Mouse (Mus musculus): ENCODE data around the gene Zswim4.

The Zswim4 gene

DNA sequence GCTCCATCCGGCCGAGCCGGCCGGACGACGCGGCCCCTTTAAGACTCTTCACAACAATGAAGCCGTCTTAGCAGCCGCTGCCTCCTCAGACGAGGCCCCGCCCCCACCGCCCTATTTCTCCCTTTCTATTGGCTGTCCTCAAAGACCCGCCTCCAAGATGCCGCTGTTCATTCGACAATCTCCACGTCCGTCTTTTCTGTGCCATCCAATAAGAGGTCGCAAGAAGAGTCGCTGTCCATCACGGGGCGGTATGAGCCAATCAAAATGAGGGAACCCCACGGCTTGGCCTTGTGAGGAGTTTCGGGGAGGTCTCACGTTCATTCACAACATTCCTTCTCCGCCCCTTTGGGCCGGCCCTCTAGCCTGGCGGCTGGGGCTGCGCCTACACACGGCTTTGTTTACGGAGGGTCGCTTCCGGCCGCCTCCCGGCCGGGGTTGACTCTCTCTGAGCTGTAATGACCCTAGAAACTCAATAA is at the start of gene Zswim4:
Gene Zswim4, minus strand, starts transcription at position 58 of the 476 bp plus-strand sequence.
- peak; percentile 100 for DNase-seq (ENCODE audit: low spot score)

DNA sequence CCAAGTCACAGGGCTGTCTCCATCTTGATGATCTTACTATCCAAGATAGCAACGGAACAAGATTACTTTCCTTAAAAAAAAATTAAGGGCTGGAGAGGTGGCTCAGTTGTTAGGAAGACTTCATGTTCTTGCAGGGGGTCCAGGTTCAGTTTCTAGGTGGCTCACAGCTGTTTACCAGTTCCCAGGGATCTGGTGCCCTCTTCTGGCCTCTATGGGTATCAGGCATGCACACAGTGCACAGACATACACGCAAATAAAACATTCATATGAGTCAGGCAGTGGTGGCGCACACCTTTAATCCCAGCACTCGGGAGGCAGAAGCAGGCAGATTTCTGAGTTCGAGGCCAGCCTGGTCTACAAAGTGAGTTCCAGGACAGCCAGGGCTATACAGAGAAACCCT is 48.8 kb upstream of the Zswim4 start:
- DNase-seq (ENCODE audit: low spot score): peak; percentile 39

DNA sequence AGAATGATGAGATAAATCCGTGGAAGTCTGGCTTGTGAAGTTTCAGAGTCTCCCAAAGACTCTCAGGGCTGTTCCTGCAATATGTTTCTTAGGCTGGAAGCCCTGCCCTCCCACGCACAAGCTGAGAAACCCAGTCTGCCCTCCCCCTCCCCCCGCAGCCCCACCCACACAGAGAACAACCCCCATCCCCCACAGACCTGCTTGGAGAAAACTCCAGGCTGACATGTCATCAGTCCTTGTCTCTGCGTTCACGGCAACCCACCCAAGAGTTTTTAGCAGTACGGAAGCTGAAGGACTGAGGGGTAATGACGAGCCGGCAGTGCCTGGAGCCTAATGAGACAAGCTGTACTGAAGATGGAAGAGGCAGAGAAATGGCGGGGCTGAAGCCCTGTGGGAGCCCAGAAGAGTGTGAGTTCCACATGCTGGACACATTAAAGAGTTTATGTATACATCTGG is 47.8 kb upstream of the Zswim4 start:
- no peak for DNase-seq (ENCODE audit: low spot score)

DNA sequence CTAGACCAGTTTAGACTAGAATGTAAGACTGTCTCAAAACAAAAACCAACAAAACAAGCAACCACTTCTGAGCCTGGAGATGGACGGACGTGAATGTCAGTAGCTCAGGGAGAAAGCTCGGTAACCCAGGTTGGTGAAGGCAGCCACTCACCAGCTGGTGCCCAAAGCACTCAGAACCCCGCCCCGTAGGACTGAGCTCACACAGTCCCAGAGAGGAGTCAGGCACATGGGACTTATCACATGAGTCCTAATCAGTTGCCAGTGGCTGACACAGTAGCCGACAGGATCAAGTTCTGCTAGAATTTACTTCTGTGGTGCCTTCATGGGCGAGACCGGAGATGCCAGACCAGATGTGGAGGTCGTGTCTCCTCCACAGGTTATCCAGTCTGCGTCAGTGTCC is 43.9 kb upstream of the Zswim4 start:
- no peak for DNase-seq (ENCODE audit: low spot score)

DNA sequence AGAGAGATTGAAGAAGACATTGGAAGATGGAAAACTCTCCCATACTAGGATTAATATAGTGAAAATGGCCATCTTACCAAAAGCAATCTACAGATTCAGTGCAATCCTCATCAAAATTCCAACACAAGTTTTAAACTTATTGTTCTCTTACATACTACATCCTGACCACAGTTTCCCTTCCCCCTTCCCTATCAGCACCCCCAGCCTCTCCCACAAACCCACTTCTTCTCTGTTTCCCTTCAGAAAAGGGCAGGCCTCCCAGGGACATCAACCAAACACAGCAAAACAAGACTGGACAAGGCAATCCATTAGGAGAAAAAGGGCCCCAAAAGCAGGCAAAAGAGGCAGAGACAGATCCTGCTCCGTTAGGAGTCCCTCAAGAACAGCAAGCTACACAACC is 39.6 kb upstream of the Zswim4 start:
- no peak for DNase-seq (ENCODE audit: low spot score)

DNA sequence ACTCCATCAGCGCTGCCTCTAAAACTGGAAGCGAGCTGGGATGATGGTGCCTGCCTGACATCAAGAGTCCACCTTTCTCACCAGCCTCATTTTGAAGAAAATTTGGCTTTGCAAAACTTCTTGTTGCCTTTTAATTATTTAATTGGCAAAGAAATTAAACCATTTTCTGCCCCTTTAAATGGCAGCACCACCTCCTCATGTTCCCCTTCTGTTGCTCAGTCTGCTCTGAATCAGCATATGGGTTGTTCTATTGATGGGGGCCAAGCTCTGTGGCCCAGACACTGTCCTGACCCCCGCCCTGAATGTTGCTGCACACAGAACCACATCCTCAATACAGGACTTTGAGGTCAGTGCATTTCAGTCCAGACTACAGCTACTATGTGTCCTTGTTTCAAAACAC is 37.1 kb upstream of the Zswim4 start:
- DNase-seq (ENCODE audit: low spot score): no peak

DNA sequence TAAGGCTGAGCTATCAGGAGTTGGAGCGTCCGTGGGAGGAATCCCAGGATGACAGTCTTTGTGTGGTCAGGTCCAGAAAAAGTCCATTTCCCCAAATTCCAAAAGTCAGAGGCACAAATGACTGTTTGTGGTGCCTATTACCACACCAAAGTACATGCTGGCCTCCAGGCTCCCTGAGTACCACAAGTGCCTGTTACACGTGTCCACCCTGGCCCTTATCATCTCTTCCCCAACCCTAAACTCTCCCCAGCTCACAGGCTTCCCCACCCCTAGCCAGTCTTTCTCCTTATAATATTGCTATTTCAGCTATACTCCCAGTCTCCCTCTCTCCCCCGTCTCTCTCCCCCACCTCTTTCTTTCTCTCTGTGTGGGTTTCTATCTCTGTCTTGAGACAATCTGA is 35.4 kb upstream of the Zswim4 start:
- DNase-seq (ENCODE audit: low spot score): no peak

DNA sequence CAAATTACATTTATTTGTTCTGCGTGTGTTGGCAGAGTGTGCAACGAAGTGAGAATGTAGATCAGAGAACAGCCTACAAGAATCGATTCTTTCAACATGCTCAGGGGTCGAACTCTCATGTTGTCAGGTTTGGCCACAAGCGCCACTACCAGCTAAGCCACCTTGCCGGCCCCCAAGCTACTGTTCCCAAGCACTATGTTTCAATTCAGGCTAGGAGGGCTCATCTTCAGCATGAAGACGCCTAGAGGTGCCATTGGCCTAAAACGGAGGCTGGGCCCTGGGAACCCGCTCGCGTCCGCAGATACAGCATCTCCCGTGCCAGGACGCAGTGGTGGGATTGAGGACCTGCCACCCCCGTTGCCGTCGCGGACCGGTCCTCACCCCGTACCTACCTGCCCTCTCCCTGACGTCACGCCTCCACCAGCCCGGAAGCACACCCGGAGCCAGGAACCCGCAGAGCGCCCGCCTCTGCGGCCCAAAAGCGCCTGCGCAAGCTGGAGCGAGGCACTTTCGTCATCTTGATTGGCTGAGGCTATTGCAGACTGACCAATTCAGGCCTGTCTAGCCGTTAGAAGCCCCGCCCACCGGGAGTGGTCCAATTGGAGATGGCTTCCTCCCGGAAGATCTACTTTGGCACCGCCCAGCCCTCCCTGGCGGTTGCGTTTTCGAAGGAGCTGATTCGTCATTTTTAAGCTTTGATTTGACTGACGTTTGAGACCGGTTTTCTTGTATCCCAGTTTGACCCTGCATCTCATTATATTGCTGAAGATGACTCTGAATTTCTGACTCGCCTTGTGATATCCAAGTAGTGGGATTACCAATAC is 33.3 kb upstream of the Zswim4 start, which contains the start of gene Ccdc130:
Gene Ccdc130, minus strand, starts transcription at position 431 of the 824 bp plus-strand sequence.
- DNase-seq (ENCODE audit: low spot score): peak; percentile 100

DNA sequence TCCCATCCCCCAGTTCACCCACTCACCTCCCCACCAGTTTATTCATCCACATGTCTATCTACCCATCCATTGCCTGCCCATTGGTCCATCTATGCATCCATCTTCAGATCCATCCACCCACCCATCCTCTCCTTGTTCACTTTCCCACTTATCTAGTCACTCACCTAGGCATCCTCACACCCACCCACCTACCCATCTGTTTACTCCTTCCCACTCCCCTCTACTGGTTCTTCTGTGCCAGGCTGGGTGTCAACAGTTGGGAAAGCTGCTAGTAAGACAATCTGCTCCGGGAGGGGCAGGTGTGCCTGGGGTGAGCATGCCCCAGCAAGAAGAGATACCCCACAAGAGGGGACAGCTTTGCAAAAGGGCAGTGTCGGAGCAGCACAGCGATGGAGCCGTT is 24.2 kb upstream of the Zswim4 start:
- DNase-seq (ENCODE audit: low spot score): no peak

DNA sequence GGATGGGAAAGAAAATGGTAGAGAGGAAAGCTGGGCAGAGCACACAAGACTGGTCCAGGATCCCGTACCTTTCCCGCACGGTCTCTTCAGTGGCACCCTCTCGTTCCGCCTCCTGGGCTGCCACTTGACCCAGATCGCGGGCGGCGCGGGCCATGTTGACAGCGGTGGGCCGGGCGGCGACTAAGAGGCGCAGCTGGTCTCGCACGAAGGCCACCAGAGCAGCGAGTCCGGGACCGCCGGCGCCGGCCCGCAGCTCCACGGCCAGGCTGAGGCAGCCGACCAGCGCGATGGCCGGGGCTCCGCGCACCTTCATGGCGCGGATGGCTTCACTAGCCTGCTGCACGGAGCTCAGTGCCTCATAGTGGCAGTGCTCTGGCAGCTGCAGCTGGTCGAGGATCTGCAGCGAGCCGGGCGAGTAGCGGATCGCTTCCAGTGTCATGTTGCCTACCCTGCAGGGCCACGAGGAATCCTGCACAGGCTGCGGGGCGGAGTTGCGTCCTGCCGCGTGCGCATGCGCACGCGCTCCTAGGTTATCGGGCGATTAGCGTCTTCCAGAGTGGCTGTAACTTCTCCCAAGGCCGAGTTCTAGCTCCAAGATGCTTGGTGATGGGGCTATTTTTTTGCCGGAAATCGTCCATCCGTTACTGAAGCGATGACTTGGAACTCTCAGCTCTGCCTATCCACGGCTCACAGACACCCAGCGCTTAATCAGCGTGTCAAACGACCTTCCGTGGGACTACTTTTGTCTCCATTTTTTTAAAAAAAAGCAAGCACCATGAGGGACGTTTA is 20.2 kb upstream of the Zswim4 start, which contains the start of gene Mri1:
Gene Mri1, minus strand, starts transcription at position 505 of the 789 bp plus-strand sequence.
- peak; percentile 93 for DNase-seq (ENCODE audit: low spot score)

DNA sequence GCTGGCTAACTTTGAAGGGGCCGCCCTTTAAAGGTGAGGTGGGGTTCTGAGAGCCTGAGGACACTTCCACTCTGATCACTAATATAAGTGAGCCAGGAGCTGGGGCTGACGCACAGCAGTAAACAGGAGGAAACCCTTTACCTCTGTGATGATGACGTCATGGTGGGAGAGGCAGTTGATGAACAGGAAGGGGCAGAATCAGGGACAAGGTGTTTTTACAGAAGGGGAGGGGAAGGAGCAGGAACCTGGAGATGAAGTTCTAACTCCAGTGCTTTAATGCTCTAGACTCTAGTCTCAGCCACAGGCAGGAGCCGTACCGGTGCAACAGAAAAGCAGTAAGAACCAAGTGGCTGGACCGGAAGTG is 19.6 kb upstream of the Zswim4 start:
- DNase-seq (ENCODE audit: low spot score): peak; percentile 36

DNA sequence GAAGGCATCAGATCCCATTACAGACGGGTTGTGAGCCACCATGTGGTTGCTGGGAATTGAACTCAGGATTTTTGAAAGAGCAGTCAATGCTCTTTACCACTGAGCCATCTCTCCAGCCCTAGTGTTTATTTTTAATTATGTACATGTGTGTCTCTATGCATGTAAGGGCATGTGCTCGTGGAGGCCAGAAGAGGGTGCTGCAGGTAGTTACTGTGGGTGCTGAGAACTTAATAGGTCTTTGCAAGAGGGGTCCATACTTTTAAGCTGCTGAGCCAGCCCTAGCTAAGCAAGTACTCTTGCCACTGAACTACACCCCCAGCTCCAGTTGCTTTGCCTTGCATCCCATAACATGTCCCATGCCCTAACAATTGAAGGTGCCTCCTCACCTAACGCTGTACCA is 19.0 kb upstream of the Zswim4 start:
- no peak for DNase-seq (ENCODE audit: low spot score)

DNA sequence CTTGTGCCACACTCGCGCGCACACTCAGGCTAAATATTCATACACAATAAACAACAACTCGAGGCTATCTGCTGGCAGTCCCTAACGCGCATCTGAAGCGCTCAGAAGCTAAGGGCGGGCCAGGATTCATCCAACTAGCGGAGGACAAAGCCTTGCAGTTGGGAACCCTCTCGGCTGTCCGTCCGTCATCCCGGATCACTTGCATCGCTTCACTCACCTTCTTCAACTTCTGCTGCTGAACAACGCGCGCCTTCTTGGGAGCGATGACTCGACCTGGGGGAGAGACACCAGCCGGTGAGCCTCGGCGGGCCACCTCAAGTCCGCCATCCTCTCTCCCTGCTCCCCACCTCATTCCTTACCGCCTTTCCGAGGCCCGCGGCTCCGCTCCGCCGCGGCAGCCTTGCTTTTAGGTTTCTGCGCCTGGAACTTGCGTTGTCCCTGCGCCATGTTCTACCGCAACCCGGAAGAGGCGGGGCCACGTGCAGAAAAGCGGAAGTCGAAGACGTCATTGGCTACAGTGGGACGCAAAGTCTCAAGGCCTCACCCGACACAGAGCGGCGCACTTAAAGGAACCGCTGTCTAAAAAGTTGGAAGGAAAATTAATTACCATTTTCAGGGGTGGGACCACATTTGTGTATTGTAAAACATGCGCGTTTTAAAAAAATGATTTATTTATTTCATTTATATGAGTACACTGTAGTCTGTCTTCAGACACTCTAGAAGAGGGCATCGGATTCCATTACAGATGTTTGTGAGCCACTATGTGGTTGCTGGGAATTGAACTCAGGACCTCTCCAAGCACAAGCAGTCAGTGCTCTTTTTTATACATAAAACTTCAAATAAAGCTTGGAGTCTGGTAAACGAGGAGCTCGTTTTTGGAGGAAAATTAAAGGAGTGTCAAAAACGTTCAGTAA is 12.7 kb upstream of the Zswim4 start, which contains the start of gene D8Ertd738e:
Gene D8Ertd738e, minus strand, starts transcription at position 463 of the 914 bp plus-strand sequence.
- DNase-seq (ENCODE audit: low spot score): peak; percentile 92

DNA sequence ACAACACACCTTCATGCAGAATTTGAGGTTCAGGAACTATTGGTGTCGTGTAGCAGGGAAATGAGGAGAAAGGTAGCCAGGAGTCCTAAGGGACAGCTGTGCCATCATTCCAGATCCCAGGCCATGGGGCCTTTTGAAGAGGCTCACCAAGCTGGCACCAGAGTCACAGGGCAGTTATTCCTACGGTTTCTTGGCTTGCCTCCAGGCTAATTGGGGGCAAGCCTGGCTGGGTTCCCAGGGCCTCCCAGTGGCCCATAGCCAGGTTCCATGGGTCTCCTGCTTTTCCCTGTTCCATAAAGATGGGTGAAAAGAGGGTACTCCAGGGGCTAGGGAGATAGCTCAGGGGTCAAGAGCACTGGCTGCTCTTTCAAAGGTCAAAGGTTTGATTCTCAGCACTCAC is 5.0 kb upstream of the Zswim4 start:
- no peak for DNase-seq (ENCODE audit: low spot score)

DNA sequence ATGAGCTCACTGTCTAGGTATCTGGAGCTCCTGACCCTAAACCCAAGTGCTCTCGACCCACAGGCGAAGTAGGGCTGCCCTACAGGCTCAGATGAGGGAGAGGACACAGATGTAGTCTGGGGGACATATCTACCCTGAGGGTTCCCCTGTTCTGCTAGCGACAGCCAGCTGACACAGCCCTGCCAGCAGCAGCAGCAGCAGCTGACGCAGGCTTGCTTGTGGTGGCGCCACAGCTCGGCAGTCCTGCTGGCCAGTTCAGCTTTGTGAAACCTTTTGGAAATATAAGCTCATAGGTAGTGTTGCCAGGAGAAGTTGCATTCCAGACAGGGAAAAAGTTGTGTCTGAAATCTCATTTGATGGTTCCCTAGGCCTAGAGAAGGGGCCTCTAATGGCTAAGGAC is 4.3 kb upstream of the Zswim4 start:
- no peak for DNase-seq (ENCODE audit: low spot score)

DNA sequence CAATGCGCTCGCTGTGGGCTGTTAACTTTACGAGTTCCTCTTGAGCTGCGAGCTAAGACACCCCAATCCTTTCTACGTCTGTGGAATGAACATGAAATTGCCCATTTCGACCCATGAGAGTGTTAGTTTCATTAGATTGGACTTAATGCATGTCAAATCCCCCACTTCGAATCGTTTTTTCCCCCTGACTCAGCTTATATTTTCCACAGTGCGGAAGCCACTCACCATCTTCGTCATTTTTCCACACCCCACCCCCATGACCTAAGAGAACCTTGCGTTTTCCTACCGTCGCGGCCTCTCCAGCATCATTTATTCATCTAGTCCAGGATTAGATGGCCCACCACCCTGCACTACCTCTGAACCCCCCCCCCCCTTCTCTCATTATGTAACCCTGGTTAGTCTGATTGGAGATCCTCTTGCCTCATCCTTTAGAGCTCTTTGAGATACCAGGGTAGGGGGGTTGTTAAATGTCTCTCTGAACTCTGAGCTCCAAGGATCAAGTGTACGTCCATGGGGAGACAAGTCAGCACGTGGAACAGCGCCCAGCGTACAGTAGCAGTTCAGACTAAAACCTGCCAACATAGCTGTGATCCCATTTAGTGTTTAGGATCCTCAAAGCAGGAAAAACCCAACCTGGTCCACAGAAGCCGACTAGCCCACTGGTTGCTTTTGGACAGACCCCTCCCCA is 831 bp upstream of the Zswim4 start:
- DNase-seq (ENCODE audit: low spot score): no peak

DNA sequence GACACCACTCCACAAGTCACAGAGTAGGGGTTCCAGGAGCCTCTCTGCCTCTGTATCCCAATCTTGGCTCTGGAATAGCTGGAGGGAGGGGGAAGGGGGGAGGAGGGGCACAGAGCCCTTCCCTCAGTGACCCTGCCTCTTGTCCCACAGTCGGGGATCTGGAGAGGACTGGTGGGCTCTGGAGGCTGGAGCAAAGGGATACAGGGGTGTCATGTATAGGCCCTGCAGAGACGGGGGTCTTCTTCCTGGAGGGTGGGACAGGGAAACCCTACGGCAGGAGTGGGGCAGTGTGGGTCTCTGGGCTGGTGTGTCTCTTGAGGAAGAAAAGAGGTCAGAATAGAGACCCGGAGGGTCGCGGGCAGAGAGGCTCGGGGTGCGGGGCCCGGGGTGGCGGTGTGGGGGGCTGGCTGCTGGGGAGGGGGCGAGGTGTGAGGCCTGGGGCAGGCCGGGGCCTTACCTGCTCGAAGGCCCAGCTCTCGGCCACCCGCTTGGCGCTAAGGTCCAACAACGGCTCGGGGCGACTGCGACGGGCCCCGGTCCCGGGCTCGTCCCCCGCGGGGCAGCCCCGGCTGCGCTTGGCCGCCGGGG is 351 bp downstream of the Zswim4 start:
- peak; percentile 27 for DNase-seq (ENCODE audit: low spot score)

DNA sequence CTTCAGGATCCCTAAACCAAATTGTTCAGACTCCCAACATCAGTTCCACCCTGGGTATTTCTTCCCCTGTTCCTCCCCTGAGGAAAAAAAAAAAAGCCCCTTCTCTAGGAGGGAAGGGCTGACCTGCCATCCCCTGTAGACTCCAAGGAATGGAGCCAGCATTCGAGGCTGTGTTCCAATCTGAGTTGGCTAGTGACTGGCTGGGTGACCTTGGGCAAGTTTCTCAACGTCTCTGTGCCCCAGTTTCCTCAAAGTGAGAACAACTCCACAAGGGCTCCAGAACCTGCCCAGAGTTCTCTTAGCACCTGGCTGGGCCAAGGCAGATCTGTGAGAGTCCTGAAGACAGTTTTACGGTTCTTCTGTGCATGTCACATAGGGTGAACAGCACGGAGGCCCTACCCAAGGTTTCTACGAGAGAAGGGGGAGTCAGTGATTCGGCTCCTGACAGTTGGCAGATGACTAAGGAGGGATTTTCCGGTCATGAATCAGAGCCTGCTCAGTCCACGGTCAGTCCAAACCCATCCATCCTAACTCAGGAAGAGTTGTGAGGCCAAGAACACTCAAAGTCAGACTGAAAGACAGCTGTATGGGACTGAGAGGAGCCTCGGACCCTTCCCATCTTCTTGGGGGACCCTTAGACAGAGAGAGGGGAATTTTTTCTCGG is 977 bp downstream of the Zswim4 start:
- no peak for DNase-seq (ENCODE audit: low spot score)

DNA sequence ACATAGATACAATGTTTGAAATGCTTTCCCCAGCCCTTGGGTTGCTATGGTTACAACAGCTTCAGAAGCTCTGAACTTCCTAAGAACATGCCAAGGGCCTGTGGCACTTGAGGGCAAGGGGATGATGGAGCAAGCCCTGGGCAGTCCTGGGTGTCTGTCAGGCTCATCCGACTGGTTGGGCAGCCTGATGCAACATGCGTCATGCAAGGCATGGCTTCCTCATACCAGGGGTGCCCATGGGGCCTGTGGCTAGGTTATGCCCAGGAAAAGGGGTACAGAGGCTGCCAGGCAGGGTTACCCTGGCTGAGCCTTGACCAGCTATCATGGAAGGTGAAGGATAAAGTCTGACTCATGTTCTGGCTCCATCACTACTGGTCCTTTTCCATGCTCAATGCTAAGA is 3.8 kb downstream of the Zswim4 start:
- no peak for DNase-seq (ENCODE audit: low spot score)

DNA sequence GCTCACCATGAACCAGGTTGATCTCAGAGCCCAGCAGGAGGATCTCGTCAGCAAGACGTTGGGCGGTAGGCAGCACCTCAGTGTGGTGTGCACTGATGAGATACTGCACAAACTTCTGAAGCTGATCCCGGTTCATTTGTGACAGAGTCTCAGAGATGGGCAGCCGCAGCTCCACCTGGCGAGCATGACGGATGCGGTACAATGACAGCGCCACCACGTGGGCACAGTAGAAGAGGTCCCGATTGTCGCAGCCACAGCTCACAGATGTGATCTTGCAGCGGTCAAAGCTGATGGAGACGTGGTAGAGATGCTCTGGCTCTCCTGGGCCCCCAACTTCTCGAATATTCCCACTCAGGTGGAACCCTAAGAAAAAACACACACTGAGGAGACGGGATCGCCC is 6.1 kb downstream of the Zswim4 start:
- DNase-seq (ENCODE audit: low spot score): no peak

All from retina, embryonic 14.5 days (tissue).